Mouse (Mus musculus) left cerebral cortex, postnatal 10 days (tissue): ENCODE results near the gene Arid5a. TPM values are rescaled to one million over a fixed set of nuclear protein-coding genes. Genes with fewer than 3 reads are reported as not detected.
A peak's percentile ranks its signal among the peaks of the same experiment; 100 is the strongest.

Source experiments
- DNase-seq, 2 experiments: peaks; one replicate each; pipeline ENCODE4 v3.0.0; 2021 to 2022; ENCODE audit warnings: low spot score in 2 of 2, mixed read lengths in 1 of 2; ENCODE audit errors: extremely low spot score in 1 of 2
- intact Hi-C: fragments of 180-260 bp; cut with DNase I; formaldehyde crosslinking; loops from one replicate; pipeline ENCODE4 v1.15.1; 2025
- total RNA-seq, 2 experiments: library from RNA; stranded (reverse); gene quantifications; 2 replicates each; pipeline ENCODE4 v1.2.3; 2021

The Arid5a gene
- total RNA-seq, 2 experiments from 2014 or later: 9.8 to 10.5 TPM

GRCm38 (mm10) chr1:36315776-36316100 lies 8.2 kb downstream of the Arid5a start:
- intact Hi-C loops: no loop called here
- DNase-seq: no peak

- intact Hi-C loops: no loop called here
- no peak for DNase-seq
These were observed 13.6 kb downstream of the Arid5a start for GRCm38 (mm10) chr1:36321164-36321563.

- intact Hi-C loops: no loop called here
- no peak for DNase-seq
These were observed 14.5 kb downstream of the Arid5a start for GRCm38 (mm10) chr1:36321829-36322573.

- no peak for DNase-seq
- intact Hi-C loops: no loop called here
These were observed 15.5 kb downstream of the Arid5a start for GRCm38 (mm10) chr1:36323076-36323475.

- intact Hi-C loops: no loop called here
- DNase-seq: peak; percentile 38 to 62
These were observed 16.4 kb downstream of the Arid5a start for GRCm38 (mm10) chr1:36323746-36324448.

- DNase-seq: no peak
- intact Hi-C loops: loop anchor here (5.0 kb wide), 1 partner anchor 171 kb away; no protein-coding TSS in a partner anchor
These were observed 18.4 kb downstream of the Arid5a start for GRCm38 (mm10) chr1:36325900-36326321.

GRCm38 (mm10) chr1:36326815-36327214 lies 19.3 kb downstream of the Arid5a start:
- intact Hi-C loops: loop anchor here (5.0 kb wide), 1 partner anchor 170 kb away; no protein-coding TSS in a partner anchor
- no peak for DNase-seq

GRCm38 (mm10) chr1:36331743-36332142 lies 24.2 kb downstream of the Arid5a start:
- intact Hi-C loops: no loop called here

GRCm38 (mm10) chr1:36332955-36333887 lies 25.7 kb downstream of the Arid5a start:
- intact Hi-C loops: no loop called here
- DNase-seq: no peak

More at GRCm38 (mm10) chr1:36331743-36332142, 24.2 kb downstream of the Arid5a start:
- no peak for DNase-seq

GRCm38 (mm10) chr1:36342547-36342946 lies 35.0 kb downstream of the Arid5a start:
- intact Hi-C loops: loop anchor here (10.0 kb wide), 1 partner anchor 168 kb away; no protein-coding TSS in a partner anchor
- DNase-seq: no peak

GRCm38 (mm10) chr1:36352351-36352750 lies 44.8 kb downstream of the Arid5a start:
- no peak for DNase-seq
- intact Hi-C loops: no loop called here

- intact Hi-C loops: no loop called here
- DNase-seq: no peak
These were observed 49.6 kb downstream of the Arid5a start for GRCm38 (mm10) chr1:36356955-36357695.

- DNase-seq: peak in 1 of 2 experiments; percentile 26
These were observed 60.2 kb downstream of the Arid5a start for GRCm38 (mm10) chr1:36367698-36368097.

GRCm38 (mm10) chr1:36368112-36368968 lies 60.8 kb downstream of the Arid5a start:
- peak in 1 of 2 experiments; percentile 78 for DNase-seq
- intact Hi-C loops: loop anchor here (10.0 kb wide), 1 partner anchor 106 kb away; the partner anchor contains the start of gene Cnnm4

More at GRCm38 (mm10) chr1:36367698-36368097, 60.2 kb downstream of the Arid5a start:
- intact Hi-C loops: loop anchor here (10.0 kb wide), 1 partner anchor 107 kb away; the partner anchor contains the start of gene Cnnm4

GRCm38 (mm10) chr1:36368969-36369645 lies 61.6 kb downstream of the Arid5a start, which contains the start of gene Kansl3:
Gene Kansl3 (minus strand): TSS chr1:36369181.
- intact Hi-C loops: loop anchor here (10.0 kb wide), 1 partner anchor 106 kb away; the partner anchor contains the start of gene Cnnm4
- peak; percentile 75 to 93 for DNase-seq

GRCm38 (mm10) chr1:36370918-36371317 lies 63.4 kb downstream of the Arid5a start:
- no peak for DNase-seq
- intact Hi-C loops: no loop called here
